Mouse (Mus musculus): Measurements from ENCODE around the gene Scrn1. TPM values are rescaled to one million over a fixed set of nuclear protein-coding genes. Genes with fewer than 3 reads are reported as not detected.

The Scrn1 gene
- polyA plus RNA-seq, 1 experiment from 2014 or later: 125 TPM

GRCm38 (mm10) chr6:54594469-54595329 is 28.4 kb upstream of the Scrn1 start, which contains the start of gene Plekha8:
Plekha8 (plus strand) TSS chr6:54595111.
- under 1% methylated on average over 38 of the region's 49 CpGs for WGBS

GRCm38 (mm10) chr6:54593766-54594468 is 27.6 kb upstream of the Scrn1 start:
- Histone ChIP-seq H3K9ac (ENCODE audit: low read depth, low read length) (no peak overlapping the region), H3K4me1 (ENCODE audit: control insufficient read depth, insufficient read depth, low read length) (peaks cover 26% of the 10 kb centered on the region), H3K27me3 (ENCODE audit: control insufficient read depth, insufficient read depth, low read depth, low read length) (no peaks in the 10 kb centered on the region), H3K36me3 (ENCODE audit: control insufficient read depth, insufficient read depth, low read length) (no peaks in the 10 kb centered on the region), H3K4me2 (ENCODE audit: low read length) (peak overlapping the region; percentile 79), H3K9me3 (replicated peaks; ENCODE audit: control insufficient read depth, low read length, poor library complexity, severe bottlenecking) (no peaks in the 10 kb centered on the region), H3K27ac (ENCODE audit: low read length) (no peak overlapping the region), H3K4me3 (ENCODE audit: low read depth, low read length) (peak overlapping the region; percentile 54)
- WGBS: 61% methylated on average over 8 of the region's 8 CpGs
- ATAC-seq: no peak

More at GRCm38 (mm10) chr6:54594469-54595329, 28.4 kb upstream of the Scrn1 start, which contains the start of gene Plekha8:
- Histone ChIP-seq H3K36me3 (ENCODE audit: control insufficient read depth, insufficient read depth, low read length) (no peaks in the 10 kb centered on the region), H3K4me1 (ENCODE audit: control insufficient read depth, insufficient read depth, low read length) (peaks cover 26% of the 10 kb centered on the region), H3K27me3 (ENCODE audit: control insufficient read depth, insufficient read depth, low read depth, low read length) (no peaks in the 10 kb centered on the region), H3K9ac (ENCODE audit: low read depth, low read length) (peak within 1 kb of the TSS; percentile 87), H3K27ac (ENCODE audit: low read length) (peak within 1 kb of the TSS; percentile 73), H3K4me2 (ENCODE audit: low read length) (peak within 1 kb of the TSS; percentile 64), H3K9me3 (replicated peaks; ENCODE audit: control insufficient read depth, low read length, poor library complexity, severe bottlenecking) (no peaks in the 10 kb centered on the region), H3K4me3 (ENCODE audit: low read depth, low read length) (peak within 1 kb of the TSS; percentile 87)
- ATAC-seq: peak; percentile 91

GRCm38 (mm10) chr6:54592938-54593535 is 26.7 kb upstream of the Scrn1 start:
- no peaks in the 10 kb centered on the region for H3K9me3 ChIP-seq (replicated peaks; ENCODE audit: control insufficient read depth, low read length, poor library complexity, severe bottlenecking)

GRCm38 (mm10) chr6:54591778-54592177 is 25.5 kb upstream of the Scrn1 start:
- Histone ChIP-seq H3K9ac (ENCODE audit: low read depth, low read length) (no peak overlapping the region), H3K4me3 (ENCODE audit: low read depth, low read length) (no peak overlapping the region), H3K27ac (ENCODE audit: low read length) (no peak overlapping the region), H3K27me3 (ENCODE audit: control insufficient read depth, insufficient read depth, low read depth, low read length) (no peaks in the 10 kb centered on the region), H3K4me1 (ENCODE audit: control insufficient read depth, insufficient read depth, low read length) (peaks cover 21% of the 10 kb centered on the region), H3K36me3 (ENCODE audit: control insufficient read depth, insufficient read depth, low read length) (no peaks in the 10 kb centered on the region), H3K4me2 (ENCODE audit: low read length) (0 out of 2 replicates have a peak overlapping the region, but pooled peaks have one; percentile 1), H3K9me3 (replicated peaks; ENCODE audit: control insufficient read depth, low read length, poor library complexity, severe bottlenecking) (no peaks in the 10 kb centered on the region)
- 46% methylated on average over 6 of the region's 6 CpGs for WGBS
- no peak for ATAC-seq

More at GRCm38 (mm10) chr6:54592938-54593535, 26.7 kb upstream of the Scrn1 start:
- Histone ChIP-seq H3K27me3 (ENCODE audit: control insufficient read depth, insufficient read depth, low read depth, low read length) (no peaks in the 10 kb centered on the region), H3K4me1 (ENCODE audit: control insufficient read depth, insufficient read depth, low read length) (peaks cover 26% of the 10 kb centered on the region), H3K36me3 (ENCODE audit: control insufficient read depth, insufficient read depth, low read length) (no peaks in the 10 kb centered on the region), H3K27ac (ENCODE audit: low read length) (peak overlapping the region; percentile 75), H3K4me2 (ENCODE audit: low read length) (peak overlapping the region; percentile 79), H3K4me3 (ENCODE audit: low read depth, low read length) (peak overlapping the region; percentile 54), H3K9ac (ENCODE audit: low read depth, low read length) (peak overlapping the region; percentile 67)
- ATAC-seq: peak; percentile 93
- 0% methylated on average over 20 of the region's 20 CpGs for WGBS

- WGBS: 95% methylated on average over 2 of the region's 2 CpGs
- ATAC-seq: no peak
- Histone ChIP-seq H3K36me3 (ENCODE audit: control insufficient read depth, insufficient read depth, low read length) (no peaks in the 10 kb centered on the region), H3K4me2 (ENCODE audit: low read length) (no peak overlapping the region), H3K9me3 (replicated peaks; ENCODE audit: control insufficient read depth, low read length, poor library complexity, severe bottlenecking) (no peaks in the 10 kb centered on the region), H3K4me3 (ENCODE audit: low read depth, low read length) (no peak overlapping the region), H3K27me3 (ENCODE audit: control insufficient read depth, insufficient read depth, low read depth, low read length) (no peaks in the 10 kb centered on the region), H3K9ac (ENCODE audit: low read depth, low read length) (no peak overlapping the region), H3K27ac (ENCODE audit: low read length) (no peak overlapping the region), H3K4me1 (ENCODE audit: control insufficient read depth, insufficient read depth, low read length) (peaks cover 10% of the 10 kb centered on the region)
These were observed 24.4 kb upstream of the Scrn1 start for GRCm38 (mm10) chr6:54590691-54591090.

GRCm38 (mm10) chr6:54588212-54588611 is 21.9 kb upstream of the Scrn1 start:
- H3K4me1 ChIP-seq (ENCODE audit: control insufficient read depth, insufficient read depth, low read length): peaks cover 2% of the 10 kb centered on the region; the same call in 1 of the 2 replicates
- H3K36me3 ChIP-seq (ENCODE audit: control insufficient read depth, insufficient read depth, low read length): no peaks in the 10 kb centered on the region
- ATAC-seq: no peak
- H3K27ac ChIP-seq (ENCODE audit: low read length): no peak overlapping the region
- H3K9me3 ChIP-seq (replicated peaks; ENCODE audit: control insufficient read depth, low read length, poor library complexity, severe bottlenecking): no peaks in the 10 kb centered on the region
- 37% methylated on average over 1 of the region's 1 CpGs for WGBS
- H3K4me3 ChIP-seq (ENCODE audit: low read depth, low read length): no peak overlapping the region
- H3K27me3 ChIP-seq (ENCODE audit: control insufficient read depth, insufficient read depth, low read depth, low read length): no peaks in the 10 kb centered on the region
- no peak overlapping the region for H3K9ac ChIP-seq (ENCODE audit: low read depth, low read length)
- H3K4me2 ChIP-seq (ENCODE audit: low read length): no peak overlapping the region

- WGBS: 92% methylated on average over 4 of the region's 4 CpGs
- Histone ChIP-seq H3K4me2 (ENCODE audit: low read length) (no peak overlapping the region), H3K4me1 (ENCODE audit: control insufficient read depth, insufficient read depth, low read length) (peaks cover 2% of the 10 kb centered on the region; the same call in 1 of the 2 replicates), H3K4me3 (ENCODE audit: low read depth, low read length) (no peak overlapping the region), H3K9ac (ENCODE audit: low read depth, low read length) (no peak overlapping the region), H3K36me3 (ENCODE audit: control insufficient read depth, insufficient read depth, low read length) (no peaks in the 10 kb centered on the region), H3K27me3 (ENCODE audit: control insufficient read depth, insufficient read depth, low read depth, low read length) (no peaks in the 10 kb centered on the region), H3K9me3 (replicated peaks; ENCODE audit: control insufficient read depth, low read length, poor library complexity, severe bottlenecking) (no peaks in the 10 kb centered on the region), H3K27ac (ENCODE audit: low read length) (no peak overlapping the region)
- ATAC-seq: no peak
These were observed 21.4 kb upstream of the Scrn1 start for GRCm38 (mm10) chr6:54587683-54588082.

- H3K36me3 ChIP-seq (ENCODE audit: control insufficient read depth, insufficient read depth, low read length): no peaks in the 10 kb centered on the region
- WGBS: 70% methylated on average over 8 of the region's 8 CpGs
- ATAC-seq: no peak
These were observed 20.6 kb upstream of the Scrn1 start for GRCm38 (mm10) chr6:54586911-54587310.

More at GRCm38 (mm10) chr6:54586911-54587310, 20.6 kb upstream of the Scrn1 start:
- Histone ChIP-seq H3K4me3 (ENCODE audit: low read depth, low read length) (no peak overlapping the region), H3K9ac (ENCODE audit: low read depth, low read length) (no peak overlapping the region), H3K4me1 (ENCODE audit: control insufficient read depth, insufficient read depth, low read length) (peaks cover under 1% of the 10 kb centered on the region; the same call in 1 of the 2 replicates), H3K27me3 (ENCODE audit: control insufficient read depth, insufficient read depth, low read depth, low read length) (no peaks in the 10 kb centered on the region), H3K4me2 (ENCODE audit: low read length) (no peak overlapping the region), H3K27ac (ENCODE audit: low read length) (no peak overlapping the region), H3K9me3 (replicated peaks; ENCODE audit: control insufficient read depth, low read length, poor library complexity, severe bottlenecking) (no peaks in the 10 kb centered on the region)
